Mouse (Mus musculus): ENCODE results near the gene Rdm1.

- TF ChIP-seq GATA1 (IDR thresholded peaks at IDR 0.05; ENCODE audit: borderline replicate concordance, low read length): no peak
- TF ChIP-seq FLI1 (IDR thresholded peaks at IDR 0.05; ENCODE audit: low read length): no peak
These were observed 38.1 kb upstream of the Rdm1 start for GRCm38 (mm10) chr11:101588868-101589267.
